Mouse (Mus musculus) ES-E14 (cell line): ENCODE measurements at regions not wholly inside any gene's neighbourhood (a gene's known extent, or its start where the extent isn't known, plus 50 kb on each side); places are given as distances from the start of the nearest gene placed in this dataset.

Source experiments
- DNase-seq: peaks from one replicate; pipeline ENCODE4 v3.0.0-alpha.2; 2013; ENCODE audit warnings: low read depth, low spot score
- H3K27ac ChIP-seq: 2 replicates; pipeline ENCODE4 v1.5.1; 2012; ENCODE audit warnings: low read depth, mild to moderate bottlenecking, low read length, moderate library complexity, mixed read lengths; ENCODE audit not compliant: poor library complexity, insufficient read depth, severe bottlenecking
- H3K36me3 ChIP-seq: 2 replicates; pipeline ENCODE4 v1.6.1; 2012; ENCODE audit warnings: mild to moderate bottlenecking, low read length, moderate library complexity, mixed read lengths; ENCODE audit not compliant: control insufficient read depth, poor library complexity, insufficient read depth, severe bottlenecking
- H3K4me1 ChIP-seq, 2 experiments: fragments of 150-350 bp in 1 of 2; sonication (generic) in 1 of 2; 2 replicates each; pipeline ENCODE4 v1.6.1; 2012; ENCODE audit warnings: low read length in 2 of 2, mild to moderate bottlenecking in 1 of 2, mixed read lengths in 1 of 2; ENCODE audit not compliant: control insufficient read depth in 2 of 2, insufficient read depth in 2 of 2, poor library complexity in 1 of 2
- H3K4me3 ChIP-seq, 2 experiments: fragments of 150-350 bp in 1 of 2; sonication (generic) in 1 of 2; 2 replicates each; pipeline ENCODE4 v1.5.1; 2012; ENCODE audit warnings: low read length in 2 of 2, low read depth in 1 of 2, mild to moderate bottlenecking in 1 of 2, mixed read lengths in 1 of 2; ENCODE audit not compliant: insufficient read depth in 1 of 2, poor library complexity in 1 of 2, severe bottlenecking in 1 of 2
- H3K9ac ChIP-seq: 2 replicates; pipeline ENCODE4 v1.6.1; 2012; ENCODE audit warnings: low read depth, mild to moderate bottlenecking, low read length, mixed read lengths; ENCODE audit not compliant: poor library complexity, insufficient read depth, severe bottlenecking
- H3K9me3 ChIP-seq: fragments of 150-350 bp; sonication (generic); 2 replicates; pipeline ENCODE4 v1.6.1; 2012; ENCODE audit warnings: low read depth, mild to moderate bottlenecking, low read length; ENCODE audit not compliant: control insufficient read depth, insufficient read depth
- CHD2 ChIP-seq: IDR thresholded peaks from 2 replicates; pipeline ENCODE4 v1.6.1; 2014; ENCODE audit warnings: mild to moderate bottlenecking, low read depth, low read length, inconsistent platforms
- HCFC1 ChIP-seq: IDR thresholded peaks from 2 replicates; pipeline ENCODE4 v1.6.1; 2012; ENCODE audit warnings: low read length, inconsistent platforms, borderline replicate concordance; ENCODE audit not compliant: insufficient read depth
- MAFK ChIP-seq: IDR thresholded peaks from 2 replicates; pipeline ENCODE4 v1.6.1; 2014; ENCODE audit warnings: mild to moderate bottlenecking, low read depth, low read length, inconsistent platforms; ENCODE audit not compliant: insufficient read depth
- ZC3H11A ChIP-seq: IDR thresholded peaks from 2 replicates; pipeline ENCODE4 v1.6.1; 2012; ENCODE audit warnings: low read depth, mild to moderate bottlenecking, inconsistent platforms, low read length, borderline replicate concordance
- ZNF384 ChIP-seq: IDR thresholded peaks from 2 replicates; pipeline ENCODE4 v1.6.1; 2012; ENCODE audit warnings: low read depth, low read length, inconsistent platforms
- in situ Hi-C, 2 experiments: fragments of 600-800 bp; cut with MboI; formaldehyde crosslinking; loops; one replicate each; pipeline ENCODE4 v1.15.1; 2025; ENCODE audit warnings: low sequenced_read_pairs in 2 of 2, inconsistent platforms in 1 of 2; ENCODE audit not compliant: unreplicated experiment in 2 of 2

GRCm38 (mm10) chr4:39605046-39605445 is 155.0 kb downstream of the 1700009N14Rik start:
- in situ Hi-C loops: no loop called here
- no peaks in the 10 kb centered on the region for H3K36me3 ChIP-seq
- DNase-seq: peak; percentile 40

DNA sequence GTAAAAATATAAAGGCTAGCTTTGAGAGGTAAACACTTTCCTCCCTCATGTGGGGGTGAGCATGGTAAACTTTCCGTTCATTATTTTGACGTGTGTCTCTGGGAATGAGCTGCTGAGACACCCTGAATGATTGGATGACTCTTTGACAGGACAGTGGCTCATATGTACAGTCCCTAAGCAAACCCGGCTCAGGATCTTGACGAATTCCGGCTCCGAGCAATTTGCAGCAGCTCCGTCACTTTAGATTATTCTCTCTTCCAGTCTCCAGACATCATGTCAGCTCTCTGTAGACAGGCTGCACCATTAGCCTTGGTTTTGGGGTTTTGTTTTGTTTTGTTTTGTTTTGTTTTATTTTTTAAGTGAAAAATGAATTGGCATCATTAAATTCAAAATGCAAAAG is 194.0 kb downstream of the 1700009N14Rik start:
- H3K4me3 ChIP-seq: no peak overlapping the region
- H3K27ac ChIP-seq: no peak overlapping the region
- H3K36me3 ChIP-seq: no peaks in the 10 kb centered on the region
- no peaks in the 10 kb centered on the region for H3K9me3 ChIP-seq
- H3K9ac ChIP-seq: no peak overlapping the region
- no peaks in the 10 kb centered on the region for H3K4me1 ChIP-seq
- TF ChIP-seq ZNF384: no peak
- no peak for TF ChIP-seq MAFK
- TF ChIP-seq ZC3H11A: no peak
- no peak for TF ChIP-seq CHD2
- TF ChIP-seq HCFC1: no peak
- in situ Hi-C loops: no loop called here
- no peak for DNase-seq

More at GRCm38 (mm10) chr4:39605046-39605445, 155.0 kb downstream of the 1700009N14Rik start:
- no peaks in the 10 kb centered on the region for H3K4me1 ChIP-seq
- no peak overlapping the region for H3K9ac ChIP-seq
- H3K9me3 ChIP-seq: no peaks in the 10 kb centered on the region
- no peak for TF ChIP-seq ZNF384
- TF ChIP-seq CHD2: no peak
- 0 out of 2 replicates have a peak, but pooled peaks have one; percentile 12 for TF ChIP-seq MAFK
- H3K27ac ChIP-seq: 0 out of 2 replicates have a peak overlapping the region, but pooled peaks have one; percentile 40
- H3K4me3 ChIP-seq: no peak overlapping the region

GRCm38 (mm10) chr4:39644849-39645248 is 194.8 kb downstream of the 1700009N14Rik start:
- in situ Hi-C loops: no loop called here
- Histone ChIP-seq H3K4me3 (no peak overlapping the region), H3K36me3 (no peaks in the 10 kb centered on the region), H3K27ac (no peak overlapping the region), H3K9me3 (no peaks in the 10 kb centered on the region), H3K9ac (no peak overlapping the region), H3K4me1 (no peaks in the 10 kb centered on the region)
- DNase-seq: no peak
- TF ChIP-seq HCFC1 (no peak), CHD2 (no peak), ZNF384 (no peak), ZC3H11A (no peak), MAFK (no peak)

DNA sequence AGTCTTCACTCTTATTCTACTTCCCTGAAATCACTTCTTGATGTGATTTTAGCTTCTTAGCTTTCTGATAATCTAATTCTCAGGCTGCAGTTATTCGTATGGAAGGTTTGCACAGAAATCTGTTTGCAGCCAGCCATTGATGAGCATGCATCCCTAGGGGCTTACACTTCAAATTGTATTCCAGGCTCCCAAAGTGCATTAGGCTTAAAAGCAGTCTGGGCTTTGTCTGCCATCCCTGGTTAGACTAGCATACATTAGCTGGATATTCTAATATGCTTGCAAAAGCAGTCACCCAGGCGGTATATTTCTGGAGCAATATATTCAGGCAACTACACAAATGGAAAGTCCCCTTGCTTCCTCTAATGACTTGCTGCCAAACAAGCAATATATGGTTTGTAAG is 210.4 kb downstream of the 1700009N14Rik start:
- in situ Hi-C loops: no loop called here
- Histone ChIP-seq H3K9ac (no peak overlapping the region), H3K4me1 (no peaks in the 10 kb centered on the region), H3K9me3 (no peaks in the 10 kb centered on the region), H3K36me3 (no peaks in the 10 kb centered on the region), H3K27ac (no peak overlapping the region), H3K4me3 (no peak overlapping the region)
- DNase-seq: no peak
- no peak for TF ChIP-seq HCFC1
- TF ChIP-seq MAFK: no peak
- no peak for TF ChIP-seq ZC3H11A
- TF ChIP-seq CHD2: no peak
- no peak for TF ChIP-seq ZNF384

GRCm38 (mm10) chr4:39672609-39673008 is 222.5 kb downstream of the 1700009N14Rik start:
- H3K36me3 ChIP-seq: no peaks in the 10 kb centered on the region
- no peak overlapping the region for H3K9ac ChIP-seq
- H3K27ac ChIP-seq: no peak overlapping the region
- no peak for TF ChIP-seq CHD2
- no peak for TF ChIP-seq MAFK
- TF ChIP-seq ZC3H11A: no peak
- TF ChIP-seq HCFC1: no peak
- no peak for DNase-seq
- in situ Hi-C loops: no loop called here
- no peaks in the 10 kb centered on the region for H3K9me3 ChIP-seq
- no peak overlapping the region for H3K4me3 ChIP-seq
- no peaks in the 10 kb centered on the region for H3K4me1 ChIP-seq
